Mouse (Mus musculus): ENCODE measurements around the gene Depdc1b. TPM values are rescaled to one million over a fixed set of nuclear protein-coding genes. Genes with fewer than 3 reads are reported as not detected.

Depdc1b gene
- polyA plus RNA-seq, 1 experiment: 3.7 TPM

GRCm38 (mm10) chr13:108303841-108304240 lies 12.3 kb upstream of the Depdc1b start:
- no peaks in the 10 kb centered on the region for H3K36me3 ChIP-seq (ENCODE audit: control insufficient read depth, insufficient read depth)
- peak overlapping the region; percentile 69 for H3K4me2 ChIP-seq (ENCODE audit: low read depth)
- H3K79me2 ChIP-seq (ENCODE audit: control insufficient read depth, insufficient read depth): no peaks in the 10 kb centered on the region
- TF ChIP-seq E2F4 (IDR thresholded peaks at IDR 0.05; ENCODE audit: insufficient read depth) (no peak), TCF12 (IDR thresholded peaks at IDR 0.05; ENCODE audit: insufficient read depth, poor library complexity, severe bottlenecking) (no peak), MYOG (IDR thresholded peaks at IDR 0.05; ENCODE audit: control insufficient read depth in 1 of 3, insufficient read depth in 1 of 3, insufficient read length in 2 of 3, low read depth in 2 of 3) (no peak), SRF (IDR thresholded peaks at IDR 0.05; ENCODE audit: control insufficient read depth, insufficient read length, low read depth) (no peak), USF1 (IDR thresholded peaks at IDR 0.05; ENCODE audit: low read depth) (no peak), POLR2AphosphoS2 (IDR thresholded peaks at IDR 0.05; ENCODE audit: insufficient read length, low read depth) (no peak), REST (IDR thresholded peaks at IDR 0.05; ENCODE audit: insufficient read depth, insufficient read length) (no peak), CEBPB (IDR thresholded peaks at IDR 0.05; ENCODE audit: insufficient read depth, poor library complexity, severe bottlenecking) (no peak), MYOD1 (IDR thresholded peaks at IDR 0.05; ENCODE audit: control insufficient read depth in 1 of 3, insufficient read length in 2 of 3, low read depth in 2 of 3) (no peak), MAX (IDR thresholded peaks at IDR 0.05; ENCODE audit: low read depth) (no peak), TCF3 (IDR thresholded peaks at IDR 0.05; ENCODE audit: insufficient read length, low read depth) (no peak), POLR2A (IDR thresholded peaks at IDR 0.05; ENCODE audit: insufficient read length, low read depth) (no peak)
- H3ac ChIP-seq (ENCODE audit: control insufficient read depth, insufficient read length): no peak overlapping the region
- no peaks in the 10 kb centered on the region for H3K27me3 ChIP-seq (ENCODE audit: control insufficient read depth, insufficient read depth, insufficient read length)
- H3K4me3 ChIP-seq: no peak overlapping the region

- no peak for TF ChIP-seq REST (IDR thresholded peaks at IDR 0.05; ENCODE audit: insufficient read depth, insufficient read length)
- TF ChIP-seq TCF3 (IDR thresholded peaks at IDR 0.05; ENCODE audit: insufficient read length, low read depth): no peak
- TF ChIP-seq POLR2AphosphoS2 (IDR thresholded peaks at IDR 0.05; ENCODE audit: insufficient read length, low read depth): no peak
- no peaks in the 10 kb centered on the region for H3K36me3 ChIP-seq (ENCODE audit: control insufficient read depth, insufficient read depth)
- no peaks in the 10 kb centered on the region for H3K27me3 ChIP-seq (ENCODE audit: control insufficient read depth, insufficient read depth, insufficient read length)
- no peak overlapping the region for H3K4me2 ChIP-seq (ENCODE audit: low read depth)
- H3K4me3 ChIP-seq: no peak overlapping the region
- H3ac ChIP-seq (ENCODE audit: control insufficient read depth, insufficient read length): no peak overlapping the region
- H3K79me2 ChIP-seq (ENCODE audit: control insufficient read depth, insufficient read depth): no peaks in the 10 kb centered on the region
Observed at GRCm38 (mm10) chr13:108304680-108305079, 11.5 kb upstream of the Depdc1b start.

GRCm38 (mm10) chr13:108316487-108316903 lies 363 bp downstream of the Depdc1b start:
- Histone ChIP-seq H3ac (ENCODE audit: control insufficient read depth, insufficient read length) (peak overlapping the region; percentile 37), H3K4me3 (peak overlapping the region; percentile 44), H3K27me3 (ENCODE audit: control insufficient read depth, insufficient read depth, insufficient read length) (no peaks in the 10 kb centered on the region), H3K4me2 (ENCODE audit: low read depth) (peak overlapping the region; percentile 74), H3K36me3 (ENCODE audit: control insufficient read depth, insufficient read depth) (no peaks in the 10 kb centered on the region), H3K79me2 (ENCODE audit: control insufficient read depth, insufficient read depth) (peaks cover 11% of the 10 kb centered on the region)
- TF ChIP-seq CEBPB (IDR thresholded peaks at IDR 0.05; ENCODE audit: insufficient read depth, poor library complexity, severe bottlenecking) (no peak), REST (IDR thresholded peaks at IDR 0.05; ENCODE audit: insufficient read depth, insufficient read length) (no peak), POLR2A (IDR thresholded peaks at IDR 0.05; ENCODE audit: insufficient read length, low read depth) (no peak), MAX (IDR thresholded peaks at IDR 0.05; ENCODE audit: low read depth) (no peak), POLR2AphosphoS2 (IDR thresholded peaks at IDR 0.05; ENCODE audit: insufficient read length, low read depth) (no peak), USF1 (IDR thresholded peaks at IDR 0.05; ENCODE audit: low read depth) (no peak), TCF12 (IDR thresholded peaks at IDR 0.05; ENCODE audit: insufficient read depth, poor library complexity, severe bottlenecking) (no peak), TCF3 (IDR thresholded peaks at IDR 0.05; ENCODE audit: insufficient read length, low read depth) (no peak), E2F4 (IDR thresholded peaks at IDR 0.05; ENCODE audit: insufficient read depth) (no peak), SRF (IDR thresholded peaks at IDR 0.05; ENCODE audit: control insufficient read depth, insufficient read length, low read depth) (no peak), MYOD1 (IDR thresholded peaks at IDR 0.05; ENCODE audit: control insufficient read depth in 1 of 3, insufficient read length in 2 of 3, low read depth in 2 of 3) (no peak), MYOG (IDR thresholded peaks at IDR 0.05; ENCODE audit: control insufficient read depth in 1 of 3, insufficient read depth in 1 of 3, insufficient read length in 2 of 3, low read depth in 2 of 3) (no peak)

- Histone ChIP-seq H3K79me2 (ENCODE audit: control insufficient read depth, insufficient read depth) (peaks cover 11% of the 10 kb centered on the region), H3K4me3 (peak overlapping the region; percentile 44), H3K36me3 (ENCODE audit: control insufficient read depth, insufficient read depth) (no peaks in the 10 kb centered on the region), H3K27me3 (ENCODE audit: control insufficient read depth, insufficient read depth, insufficient read length) (no peaks in the 10 kb centered on the region), H3K4me2 (ENCODE audit: low read depth) (peak overlapping the region; percentile 74), H3ac (ENCODE audit: control insufficient read depth, insufficient read length) (no peak overlapping the region)
- TF ChIP-seq TCF3 (IDR thresholded peaks at IDR 0.05; ENCODE audit: insufficient read length, low read depth) (no peak), POLR2A (IDR thresholded peaks at IDR 0.05; ENCODE audit: insufficient read length, low read depth) (no peak), POLR2AphosphoS2 (IDR thresholded peaks at IDR 0.05; ENCODE audit: insufficient read length, low read depth) (no peak), MYOD1 (IDR thresholded peaks at IDR 0.05; ENCODE audit: control insufficient read depth in 1 of 3, insufficient read length in 2 of 3, low read depth in 2 of 3) (no peak), TCF12 (IDR thresholded peaks at IDR 0.05; ENCODE audit: insufficient read depth, poor library complexity, severe bottlenecking) (no peak), CEBPB (IDR thresholded peaks at IDR 0.05; ENCODE audit: insufficient read depth, poor library complexity, severe bottlenecking) (no peak), REST (IDR thresholded peaks at IDR 0.05; ENCODE audit: insufficient read depth, insufficient read length) (no peak), MAX (IDR thresholded peaks at IDR 0.05; ENCODE audit: low read depth) (no peak), MYOG (IDR thresholded peaks at IDR 0.05; ENCODE audit: control insufficient read depth in 1 of 3, insufficient read depth in 1 of 3, insufficient read length in 2 of 3, low read depth in 2 of 3) (no peak), E2F4 (IDR thresholded peaks at IDR 0.05; ENCODE audit: insufficient read depth) (no peak), USF1 (IDR thresholded peaks at IDR 0.05; ENCODE audit: low read depth) (no peak), SRF (IDR thresholded peaks at IDR 0.05; ENCODE audit: control insufficient read depth, insufficient read length, low read depth) (no peak)
Observed at GRCm38 (mm10) chr13:108317414-108317813, 1.3 kb downstream of the Depdc1b start.

- H3K79me2 ChIP-seq (ENCODE audit: control insufficient read depth, insufficient read depth): peaks cover 11% of the 10 kb centered on the region
- no peak for TF ChIP-seq REST (IDR thresholded peaks at IDR 0.05; ENCODE audit: insufficient read depth, insufficient read length)
- H3K27me3 ChIP-seq (ENCODE audit: control insufficient read depth, insufficient read depth, insufficient read length): no peaks in the 10 kb centered on the region
Observed at GRCm38 (mm10) chr13:108319028-108319427, 2.9 kb downstream of the Depdc1b start.

More at GRCm38 (mm10) chr13:108319028-108319427, 2.9 kb downstream of the Depdc1b start:
- Histone ChIP-seq H3ac (ENCODE audit: control insufficient read depth, insufficient read length) (no peak overlapping the region), H3K4me3 (no peak overlapping the region), H3K36me3 (ENCODE audit: control insufficient read depth, insufficient read depth) (no peaks in the 10 kb centered on the region), H3K4me2 (ENCODE audit: low read depth) (no peak overlapping the region)

Measured in myocyte (in vitro differentiated cells).